Mouse (Mus musculus): ENCODE results near the gene Plxna4.

DNA sequence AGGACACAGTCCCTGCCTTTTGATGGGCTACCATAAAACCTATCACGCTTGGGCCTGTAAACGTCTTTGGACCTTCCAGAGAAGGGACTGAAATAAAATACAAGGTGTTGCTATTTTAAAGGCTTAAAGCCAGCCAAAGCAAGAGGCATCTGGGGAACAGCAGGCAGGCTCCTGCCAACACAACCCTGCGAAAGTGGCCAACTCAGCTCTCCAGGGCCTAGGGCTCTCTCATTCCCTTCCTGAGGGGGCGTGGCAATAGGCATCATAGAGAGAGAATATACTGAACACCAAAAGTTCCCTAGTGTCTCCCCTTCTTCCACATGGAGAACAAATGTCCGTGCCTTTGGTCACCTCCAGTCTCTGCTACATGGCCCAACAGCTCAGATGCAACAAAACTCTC is 89.9 kb downstream of the Plxna4 start:
- TF ChIP-seq GATA1 (IDR thresholded peaks at IDR 0.05; ENCODE audit: borderline replicate concordance, low read length) (no peak), FLI1 (IDR thresholded peaks at IDR 0.05; ENCODE audit: low read length) (no peak)
